Mouse (Mus musculus) midbrain, embryonic 10.5 days (tissue): ENCODE data around the gene Coro1c. TPM values are rescaled to one million over a fixed set of nuclear protein-coding genes. Genes with fewer than 3 reads are reported as not detected.
A peak's percentile ranks its signal among the peaks of the same experiment; 100 is the strongest.

ENCODE experiments used
- DNase-seq: peaks from one replicate; pipeline ENCODE4 v3.0.0-alpha.2; 2017; ENCODE audit warnings: low spot score
- H3K27ac ChIP-seq: fragments of 300-500 bp; sonication (generic); replicated peaks from 2 replicates; pipeline ENCODE4 v1.5.1; 2016; ENCODE audit warnings: mild to moderate bottlenecking
- H3K27me3 ChIP-seq: fragments of 300-500 bp; sonication (generic); 2 replicates; pipeline ENCODE4 v1.6.1; 2016; ENCODE audit warnings: low read depth, mild to moderate bottlenecking; ENCODE audit not compliant: poor library complexity, severe bottlenecking
- H3K36me3 ChIP-seq: fragments of 300-500 bp; sonication (generic); 2 replicates; pipeline ENCODE4 v1.6.1; 2016; ENCODE audit warnings: mild to moderate bottlenecking, moderate library complexity
- H3K4me1 ChIP-seq: fragments of 300-500 bp; sonication (generic); 2 replicates; pipeline ENCODE4 v1.6.1; 2016
- H3K4me3 ChIP-seq: fragments of 300-500 bp; sonication (generic); 2 replicates; pipeline ENCODE4 v1.5.1; 2016; ENCODE audit warnings: mild to moderate bottlenecking, moderate library complexity
- H3K9me3 ChIP-seq: fragments of 300-500 bp; sonication (generic); replicated peaks from 2 replicates; pipeline ENCODE4 v1.6.1; 2016; ENCODE audit warnings: mild to moderate bottlenecking
- WGBS: fragments of 180-500 bp; shearing (Covaris S2); methylation state at CpG from one replicate; pipeline ENCODE4 v1.1.7; 2016; 5-methylcytosine and 5-hydroxymethylcytosine counted together
- polyA plus RNA-seq: library from polyadenylated mRNA; unstranded; fragments of >200 nt; fragmentation: Nextera tagmentation; extraction: Ambion mirVana; gene quantifications from 2 replicates; pipeline ENCODE4 v1.2.1, GENCODE M21; 2016

The Coro1c gene
- polyA plus RNA-seq, 1 experiment from 2014 or later, result 205 TPM

DNA sequence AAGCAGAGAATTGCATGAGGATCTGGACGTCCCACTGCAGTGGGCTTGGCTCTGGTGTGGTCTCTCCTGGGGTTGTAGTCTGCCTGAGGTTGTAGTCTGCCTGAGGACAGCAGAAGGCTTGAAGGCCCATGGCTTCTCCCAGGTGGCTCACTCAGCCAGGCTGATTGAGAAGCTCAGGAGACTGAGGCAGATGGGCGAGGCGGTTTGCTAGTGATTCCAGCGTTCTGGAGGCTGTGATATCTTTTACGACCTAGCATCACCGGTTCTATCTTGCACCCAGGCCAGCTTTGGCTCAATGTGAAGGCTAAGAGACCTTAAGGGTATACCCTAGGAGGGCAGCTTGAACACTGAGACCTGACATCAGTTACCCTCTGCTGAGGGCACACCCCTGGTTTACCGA lies 10.5 kb upstream of the Coro1c start:
- no peaks in the 10 kb centered on the region for H3K36me3 ChIP-seq
- DNase-seq, result no peak
- peak overlapping the region; percentile 38 for H3K27ac ChIP-seq
- 88% methylated on average over 7 of the region's 7 CpGs for WGBS
- no peaks in the 10 kb centered on the region for H3K27me3 ChIP-seq
- no peaks in the 10 kb centered on the region for H3K9me3 ChIP-seq
- peaks cover 40% of the 10 kb centered on the region for H3K4me1 ChIP-seq
- no peak overlapping the region for H3K4me3 ChIP-seq

GRCm38 (mm10) chr5:113918654-113919053 lies 10.1 kb upstream of the Coro1c start:
- H3K4me3 ChIP-seq, result no peak overlapping the region
- H3K4me1 ChIP-seq, result peaks cover 40% of the 10 kb centered on the region
- 76% methylated on average over 9 of the region's 9 CpGs for WGBS
- DNase-seq, result no peak
- no peaks in the 10 kb centered on the region for H3K36me3 ChIP-seq
- peak overlapping the region; percentile 38 for H3K27ac ChIP-seq
- no peaks in the 10 kb centered on the region for H3K27me3 ChIP-seq
- H3K9me3 ChIP-seq, result no peaks in the 10 kb centered on the region

- H3K4me3 ChIP-seq, result no peak overlapping the region
- H3K4me1 ChIP-seq, result peaks cover 44% of the 10 kb centered on the region
- no peak overlapping the region for H3K27ac ChIP-seq
- WGBS, result 81% methylated on average over 6 of the region's 6 CpGs
- H3K36me3 ChIP-seq, result no peaks in the 10 kb centered on the region
- H3K27me3 ChIP-seq, result no peaks in the 10 kb centered on the region
- H3K9me3 ChIP-seq, result no peaks in the 10 kb centered on the region
- no peak for DNase-seq
Observed at GRCm38 (mm10) chr5:113910705-113911104, 2.1 kb upstream of the Coro1c start.

DNA sequence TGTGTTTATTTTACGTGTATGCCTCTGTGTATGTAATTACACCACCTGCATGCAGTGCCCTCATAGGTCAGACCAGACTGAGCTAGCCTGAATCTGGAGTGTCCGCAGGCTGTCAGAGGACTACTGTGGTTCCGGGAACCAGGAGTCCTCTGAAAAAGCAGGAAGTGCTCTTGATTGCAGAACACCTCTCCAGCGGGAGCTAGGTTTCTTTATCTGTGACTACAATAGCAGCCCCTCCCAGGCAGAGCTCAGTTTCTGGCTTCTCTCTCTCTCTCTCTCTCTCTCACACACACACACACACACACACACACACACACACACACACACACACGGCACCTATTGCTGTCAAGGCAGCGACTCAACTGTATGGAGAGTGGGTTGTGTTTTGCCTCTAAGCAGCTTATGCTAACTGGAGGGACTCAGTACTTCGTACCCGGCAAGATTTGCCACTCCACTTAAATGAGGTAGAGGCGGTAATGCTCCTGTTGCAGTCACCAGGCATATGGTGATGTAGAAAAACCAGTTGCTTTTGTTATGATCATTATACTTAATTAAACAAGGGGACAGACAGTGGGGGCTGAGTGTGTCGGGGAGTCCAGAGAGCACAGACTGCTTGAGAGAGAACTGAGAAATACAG lies 1.6 kb upstream of the Coro1c start:
- DNase-seq, result no peak
- H3K4me1 ChIP-seq, result peaks cover 44% of the 10 kb centered on the region
- WGBS, result 38% methylated on average over 10 of the region's 10 CpGs
- H3K9me3 ChIP-seq, result no peaks in the 10 kb centered on the region
- no peak overlapping the region; the same call in 1 of the 2 replicates for H3K4me3 ChIP-seq
- H3K27ac ChIP-seq, result 0 out of 2 replicates have a peak overlapping the region, but pooled peaks have one; percentile 23
- no peaks in the 10 kb centered on the region for H3K36me3 ChIP-seq
- no peaks in the 10 kb centered on the region for H3K27me3 ChIP-seq

GRCm38 (mm10) chr5:113907786-113908567 lies 581 bp downstream of the Coro1c start:
- peak; percentile 69 for DNase-seq
- H3K9me3 ChIP-seq, result no peaks in the 10 kb centered on the region
- H3K27ac ChIP-seq, result peak overlapping the region; percentile 98
- no peaks in the 10 kb centered on the region for H3K27me3 ChIP-seq
- peak overlapping the region; percentile 98 for H3K4me3 ChIP-seq
- under 1% methylated on average over 69 of the region's 69 CpGs for WGBS
- H3K4me1 ChIP-seq, result peaks cover 57% of the 10 kb centered on the region
- H3K36me3 ChIP-seq, result no peaks in the 10 kb centered on the region

DNA sequence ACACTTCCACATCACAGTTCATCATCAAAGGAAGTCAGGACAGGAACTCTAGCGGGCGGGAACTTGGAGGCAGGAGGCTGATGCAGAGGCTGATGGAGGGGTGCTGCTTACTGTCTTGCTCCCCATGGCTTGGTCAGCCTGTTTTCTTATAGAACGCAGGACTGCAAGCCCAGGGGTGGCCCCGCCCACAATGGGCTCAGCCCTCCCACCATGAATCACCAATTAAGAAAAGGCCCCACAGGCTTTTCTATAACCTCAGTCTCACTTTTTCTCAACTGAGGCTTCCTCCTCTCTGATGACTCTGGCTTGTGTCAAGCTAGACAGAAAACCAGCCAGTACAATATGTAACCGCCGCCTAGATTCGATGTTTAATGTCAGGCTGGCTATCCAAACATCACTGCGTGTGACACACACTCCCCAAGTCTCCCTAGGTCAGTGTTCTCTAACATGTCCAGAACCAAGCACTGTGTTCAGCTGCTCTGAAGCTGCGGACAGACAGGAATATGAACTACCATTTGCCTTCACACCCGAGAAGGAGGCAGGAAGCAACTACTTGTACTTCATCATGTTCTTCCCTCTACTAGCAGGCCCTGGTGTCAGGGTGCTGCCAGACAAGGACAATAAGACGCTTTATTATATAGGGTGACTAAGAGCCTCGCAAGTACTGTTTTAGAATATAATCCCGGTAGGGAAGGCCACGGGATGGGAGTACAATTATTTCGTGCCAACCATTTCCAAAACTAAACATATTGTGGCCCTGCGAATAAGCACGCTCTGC lies 1.4 kb downstream of the Coro1c start:
- DNase-seq, result peak; percentile 42
- WGBS, result 33% methylated on average over 17 of the region's 17 CpGs
- H3K27ac ChIP-seq, result peak overlapping the region; percentile 98
- H3K4me1 ChIP-seq, result peaks cover 65% of the 10 kb centered on the region
- no peaks in the 10 kb centered on the region for H3K36me3 ChIP-seq
- H3K27me3 ChIP-seq, result no peaks in the 10 kb centered on the region
- H3K9me3 ChIP-seq, result no peaks in the 10 kb centered on the region
- peak overlapping the region; percentile 98 for H3K4me3 ChIP-seq

GRCm38 (mm10) chr5:113904987-113905386 lies 3.6 kb downstream of the Coro1c start:
- H3K4me1 ChIP-seq, result peaks cover 74% of the 10 kb centered on the region
- H3K36me3 ChIP-seq, result no peaks in the 10 kb centered on the region
- no peak overlapping the region for H3K27ac ChIP-seq
- no peak overlapping the region for H3K4me3 ChIP-seq
- WGBS, result 59% methylated on average over 4 of the region's 4 CpGs
- DNase-seq, result no peak
- no peaks in the 10 kb centered on the region for H3K27me3 ChIP-seq
- H3K9me3 ChIP-seq, result no peaks in the 10 kb centered on the region

DNA sequence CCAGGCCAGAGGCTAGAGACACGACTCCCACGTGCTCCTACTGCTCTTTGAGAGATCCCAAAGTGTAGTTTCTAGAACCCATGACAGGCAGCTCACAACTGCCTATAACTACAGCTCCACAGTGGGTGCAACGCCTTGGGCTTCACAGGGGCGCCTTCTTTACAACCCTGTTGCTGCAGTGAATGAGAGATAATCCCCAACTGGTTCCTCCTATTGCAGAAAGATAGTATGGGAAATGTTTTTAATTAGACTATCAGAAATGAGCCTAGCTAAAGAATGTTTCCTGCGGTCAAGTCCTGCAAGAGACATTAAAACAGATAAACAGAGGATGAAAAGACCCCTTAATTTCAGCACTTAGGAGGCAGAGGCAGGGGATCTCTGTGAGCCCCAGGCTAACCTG lies 5.6 kb downstream of the Coro1c start:
- WGBS, result 81% methylated on average over 5 of the region's 5 CpGs
- Histone ChIP-seq H3K4me1 (peaks cover 72% of the 10 kb centered on the region), H3K27ac (0 out of 2 replicates have a peak overlapping the region, but pooled peaks have one; percentile 1), H3K27me3 (no peaks in the 10 kb centered on the region), H3K36me3 (no peaks in the 10 kb centered on the region), H3K4me3 (no peak overlapping the region), H3K9me3 (no peaks in the 10 kb centered on the region)
- no peak for DNase-seq

GRCm38 (mm10) chr5:113902017-113902416 lies 6.5 kb downstream of the Coro1c start:
- H3K4me3 ChIP-seq, result no peak overlapping the region
- 82% methylated on average over 6 of the region's 6 CpGs for WGBS
- H3K9me3 ChIP-seq, result no peaks in the 10 kb centered on the region
- peaks cover 74% of the 10 kb centered on the region for H3K4me1 ChIP-seq
- H3K36me3 ChIP-seq, result no peaks in the 10 kb centered on the region
- DNase-seq, result no peak
- H3K27me3 ChIP-seq, result no peaks in the 10 kb centered on the region
- 0 out of 2 replicates have a peak overlapping the region, but pooled peaks have one; percentile 38 for H3K27ac ChIP-seq

GRCm38 (mm10) chr5:113901074-113901571 lies 7.4 kb downstream of the Coro1c start:
- Histone ChIP-seq H3K9me3 (no peaks in the 10 kb centered on the region), H3K4me1 (peaks cover 68% of the 10 kb centered on the region), H3K36me3 (0 out of 2 replicates have a peak, but pooled peaks cover under 1% of the 10 kb centered on the region), H3K27ac (0 out of 2 replicates have a peak overlapping the region, but pooled peaks have one; percentile 30), H3K27me3 (no peaks in the 10 kb centered on the region), H3K4me3 (no peak overlapping the region)
- 69% methylated on average over 8 of the region's 8 CpGs for WGBS
- no peak for DNase-seq

GRCm38 (mm10) chr5:113899543-113899942 lies 9.0 kb downstream of the Coro1c start:
- H3K36me3 ChIP-seq, result 0 out of 2 replicates have a peak, but pooled peaks cover 3% of the 10 kb centered on the region
- H3K27me3 ChIP-seq, result no peaks in the 10 kb centered on the region
- H3K9me3 ChIP-seq, result no peaks in the 10 kb centered on the region
- peaks cover 57% of the 10 kb centered on the region for H3K4me1 ChIP-seq
- no peak for DNase-seq
- no peak overlapping the region for H3K4me3 ChIP-seq
- H3K27ac ChIP-seq, result no peak overlapping the region
- 95% methylated on average over 12 of the region's 12 CpGs for WGBS

- H3K27me3 ChIP-seq, result no peaks in the 10 kb centered on the region
- no peak overlapping the region for H3K27ac ChIP-seq
- 0 out of 2 replicates have a peak, but pooled peaks cover 10% of the 10 kb centered on the region for H3K36me3 ChIP-seq
- DNase-seq, result no peak
- H3K4me1 ChIP-seq, result peaks cover 35% of the 10 kb centered on the region
- no peaks in the 10 kb centered on the region for H3K9me3 ChIP-seq
- 90% methylated on average over 7 of the region's 7 CpGs for WGBS
- no peak overlapping the region for H3K4me3 ChIP-seq
Observed at GRCm38 (mm10) chr5:113892005-113892404, 16.6 kb downstream of the Coro1c start.
